Comparison of ENCODE assay signal across 23 mouse cellular contexts in the genomic region with DNA sequence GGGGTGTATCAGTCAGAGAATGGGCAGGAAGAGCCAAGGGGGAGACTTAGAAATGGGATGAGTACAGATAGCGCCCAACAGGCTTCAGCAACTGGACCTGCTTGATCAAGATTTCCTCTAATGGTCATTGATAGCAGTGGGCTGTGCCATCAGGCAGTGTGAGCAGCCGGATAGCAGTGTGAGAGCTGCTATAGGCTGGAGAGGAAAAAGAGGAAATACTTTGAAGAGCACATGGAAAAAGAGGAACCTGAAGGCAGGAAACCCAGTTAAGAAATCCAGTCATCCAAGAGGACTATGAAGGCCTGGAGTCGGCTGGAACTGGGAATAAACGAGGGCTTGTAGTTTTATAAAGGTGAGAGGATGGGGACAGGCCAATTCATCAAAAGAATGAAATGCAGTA. TPM values are rescaled to one million over a fixed set of nuclear protein-coding genes. Genes with fewer than 3 reads are reported as not detected.
"Had no signal": no experiment of that assay in that cellular context is flagged by ENCODE, and none has a peak within 500 bp of the region (broad histone marks: within the 10 kb centered on the region; RNA-seq: fewer than 3 reads in every experiment).

No protein-coding gene starts in this region.

- H3K4me3 ChIP-seq: lung, embryonic 15.5 days; megakaryocyte, embryonic 14.5 days; midbrain, embryonic 10.5 days; midbrain, embryonic 12.5 days; myocyte; neural tube, embryonic 13.5 days; neural tube, embryonic 15.5 days; stomach, embryonic 15.5 days had no signal

- H3K9ac ChIP-seq: liver, embryonic 14.5 days; lung, embryonic 15.5 days; midbrain, embryonic 12.5 days; neural tube, embryonic 13.5 days; neural tube, embryonic 15.5 days; stomach, embryonic 15.5 days had no signal

- H3K27me3 ChIP-seq: lung, embryonic 15.5 days; megakaryocyte, embryonic 14.5 days; midbrain, embryonic 12.5 days; neural tube, embryonic 13.5 days; neural tube, embryonic 15.5 days; stomach, embryonic 15.5 days had no signal

- H3K9me3 ChIP-seq: lung, embryonic 15.5 days; megakaryocyte, embryonic 14.5 days; midbrain, embryonic 10.5 days; midbrain, embryonic 12.5 days; neural tube, embryonic 13.5 days; neural tube, embryonic 15.5 days; stomach, embryonic 15.5 days had no signal

- ATAC-seq: lung, postnatal 0 days; midbrain, embryonic 16.5 days had no signal

- H3K36me3 ChIP-seq: lung, embryonic 15.5 days; midbrain, embryonic 10.5 days; midbrain, embryonic 12.5 days; neural tube, embryonic 13.5 days; neural tube, embryonic 15.5 days; stomach, embryonic 15.5 days had no signal

- H3K27ac ChIP-seq: liver, embryonic 14.5 days; lung, embryonic 15.5 days; macrophage; midbrain, embryonic 10.5 days; midbrain, embryonic 12.5 days; neural tube, embryonic 13.5 days; neural tube, embryonic 15.5 days; stomach, embryonic 15.5 days; stomach, postnatal 0 days had no signal

- H3K4me2 ChIP-seq: lung, embryonic 15.5 days; midbrain, embryonic 12.5 days; neural tube, embryonic 13.5 days; neural tube, embryonic 15.5 days; stomach, embryonic 15.5 days had no signal

- H3K4me1 ChIP-seq: lung, embryonic 15.5 days; megakaryocyte, embryonic 14.5 days; midbrain, embryonic 10.5 days; midbrain, embryonic 12.5 days; neural tube, embryonic 13.5 days; neural tube, embryonic 15.5 days; stomach, embryonic 15.5 days had no signal

- DNase-seq: lung, adult 18-20 months; lung, postnatal 14 days; lung, postnatal 36 days; midbrain, embryonic 14.5 days; retina, postnatal 1 day; right cerebral cortex, adult 18-20 months; right cerebral cortex, postnatal 14 days; thymus, adult 2 months; thymus, postnatal 25 days; thymus, postnatal 4 days had no signal

RNA-seq across cellular contexts. Expression of a gene that starts 48.4 kb away (rescaled TPM):
- polyA plus RNA-seq: macrophage had no signal
